Mouse (Mus musculus): ENCODE measurements around the gene Ppard. TPM values are rescaled to one million over a fixed set of nuclear protein-coding genes. Genes with fewer than 3 reads are reported as not detected.

Gene Ppard
- polyA plus RNA-seq, 1 experiment from 2014 or later = 2.7 TPM

DNA sequence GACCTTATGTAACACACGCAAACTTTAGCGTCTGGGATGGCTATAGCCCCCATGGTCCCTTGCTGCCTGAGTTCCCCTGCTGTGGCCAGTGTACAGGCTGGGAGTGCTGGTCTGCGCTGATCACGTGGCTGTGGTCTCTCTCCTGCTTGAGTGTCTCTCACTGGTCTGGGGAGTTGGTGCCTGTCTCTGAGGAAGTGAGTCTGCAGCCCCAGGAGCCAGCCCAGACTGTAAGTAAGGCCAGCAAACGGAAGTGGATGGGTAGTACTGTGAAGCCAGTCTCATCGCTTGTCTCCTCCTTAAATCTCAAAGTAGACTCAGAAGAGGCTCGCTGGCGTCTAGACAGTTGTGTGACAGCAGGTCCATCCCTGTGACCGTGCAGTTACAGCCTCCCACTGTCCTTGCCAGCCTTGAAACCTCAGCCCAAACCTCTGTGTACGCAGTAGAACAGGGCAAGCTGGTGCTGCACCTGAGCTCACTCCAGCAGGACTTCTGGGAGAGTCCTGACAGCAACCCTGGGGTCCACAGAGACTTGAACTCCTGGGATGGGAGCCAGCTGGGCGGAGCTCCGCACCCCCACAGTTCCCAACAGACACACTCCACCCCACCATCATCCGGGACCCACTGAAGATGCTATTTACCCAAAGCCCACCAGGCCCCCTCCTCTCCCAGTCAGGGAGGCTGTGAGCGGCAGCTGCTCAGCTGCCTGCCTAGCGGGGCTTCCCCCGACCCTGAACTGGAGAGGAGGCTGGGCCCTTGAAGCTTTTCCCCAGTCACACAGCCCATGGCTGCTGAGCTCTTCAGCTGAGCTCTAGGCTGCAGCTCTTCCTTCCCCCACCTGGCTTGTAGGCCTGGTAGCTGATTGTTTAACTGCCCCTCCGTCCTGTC, 62.2 kb downstream of the Ppard start:
- no peak overlapping the region for H3K27ac ChIP-seq (replicated peaks; ENCODE audit: low read depth, low read length)
- no peak overlapping the region for H3K4me2 ChIP-seq (ENCODE audit: low read depth, severe bottlenecking)
- DNase-seq (ENCODE audit: low spot score) = no peak
- ATAC-seq (ENCODE audit: insufficient number of reproducible peaks, low FRiP score, low TSS enrichment, low read depth) = no peak
- peaks cover 13% of the 10 kb centered on the region for H3K4me1 ChIP-seq (ENCODE audit: control insufficient read depth, insufficient read depth, low read length)
- peaks cover 2% of the 10 kb centered on the region; the same call in 1 of the 2 replicates for H3K36me3 ChIP-seq (ENCODE audit: control insufficient read depth, insufficient read depth, low read length)
- WGBS = 75% methylated on average over 17 of the region's 17 CpGs
- H3K4me3 ChIP-seq (ENCODE audit: low read depth, low read length) = no peak overlapping the region
- no peak overlapping the region for H3K9ac ChIP-seq (ENCODE audit: low read length)
- no peaks in the 10 kb centered on the region for H3K27me3 ChIP-seq (ENCODE audit: control insufficient read depth, insufficient read depth, low read length)
- no peaks in the 10 kb centered on the region for H3K9me3 ChIP-seq (ENCODE audit: control insufficient read depth, low read length)

DNA sequence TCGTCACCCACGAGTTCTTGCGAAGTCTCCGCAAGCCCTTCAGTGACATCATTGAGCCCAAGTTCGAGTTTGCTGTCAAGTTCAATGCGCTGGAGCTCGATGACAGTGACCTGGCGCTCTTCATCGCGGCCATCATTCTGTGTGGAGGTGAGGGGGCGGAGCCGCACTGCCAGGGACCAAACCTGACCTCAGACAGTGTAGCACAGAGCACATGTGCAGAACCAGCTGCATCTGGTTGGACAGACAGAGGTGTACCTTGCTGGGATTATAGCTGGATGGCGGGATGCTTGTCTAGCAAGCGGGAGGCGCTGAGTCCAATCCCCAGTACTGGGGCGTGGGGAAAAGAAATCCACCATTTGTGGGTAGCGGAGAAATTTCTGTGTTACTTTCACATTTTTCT, 66.4 kb downstream of the Ppard start:
- Histone ChIP-seq H3K4me2 (ENCODE audit: low read depth, severe bottlenecking) (no peak overlapping the region), H3K4me3 (ENCODE audit: low read depth, low read length) (no peak overlapping the region), H3K9me3 (ENCODE audit: control insufficient read depth, low read length) (no peaks in the 10 kb centered on the region), H3K36me3 (ENCODE audit: control insufficient read depth, insufficient read depth, low read length) (no peaks in the 10 kb centered on the region), H3K27ac (replicated peaks; ENCODE audit: low read depth, low read length) (no peak overlapping the region), H3K4me1 (ENCODE audit: control insufficient read depth, insufficient read depth, low read length) (peaks cover 16% of the 10 kb centered on the region), H3K9ac (ENCODE audit: low read length) (no peak overlapping the region), H3K27me3 (ENCODE audit: control insufficient read depth, insufficient read depth, low read length) (no peaks in the 10 kb centered on the region)
- no peak for ATAC-seq (ENCODE audit: insufficient number of reproducible peaks, low FRiP score, low TSS enrichment, low read depth)
- no peak for DNase-seq (ENCODE audit: low spot score)
- WGBS = 95% methylated on average over 17 of the region's 17 CpGs

DNA sequence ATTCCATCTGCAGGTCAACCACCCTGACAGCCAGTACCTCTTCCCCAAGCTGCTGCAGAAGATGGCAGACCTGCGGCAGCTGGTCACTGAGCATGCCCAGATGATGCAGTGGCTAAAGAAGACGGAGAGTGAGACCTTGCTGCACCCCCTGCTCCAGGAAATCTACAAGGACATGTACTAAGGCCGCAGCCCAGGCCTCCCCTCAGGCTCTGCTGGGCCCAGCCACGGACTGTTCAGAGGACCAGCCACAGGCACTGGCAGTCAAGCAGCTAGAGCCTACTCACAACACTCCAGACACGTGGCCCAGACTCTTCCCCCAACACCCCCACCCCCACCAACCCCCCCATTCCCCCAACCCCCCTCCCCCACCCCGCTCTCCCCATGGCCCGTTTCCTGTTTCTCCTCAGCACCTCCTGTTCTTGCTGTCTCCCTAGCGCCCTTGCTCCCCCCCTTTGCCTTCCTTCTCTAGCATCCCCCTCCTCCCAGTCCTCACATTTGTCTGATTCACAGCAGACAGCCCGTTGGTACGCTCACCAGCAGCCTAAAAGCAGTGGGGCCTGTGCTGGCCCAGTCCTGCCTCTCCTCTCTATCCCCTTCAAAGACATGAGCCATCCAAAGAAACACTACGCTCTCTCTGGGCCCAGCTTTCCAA, 67.3 kb downstream of the Ppard start:
- peak overlapping the region; percentile 54; the same call in 1 of the 2 replicates for H3K27ac ChIP-seq (replicated peaks; ENCODE audit: low read depth, low read length)
- no peak for ATAC-seq (ENCODE audit: insufficient number of reproducible peaks, low FRiP score, low TSS enrichment, low read depth)
- H3K36me3 ChIP-seq (ENCODE audit: control insufficient read depth, insufficient read depth, low read length) = no peaks in the 10 kb centered on the region
- no peak overlapping the region for H3K9ac ChIP-seq (ENCODE audit: low read length)
- 35% methylated on average over 10 of the region's 11 CpGs for WGBS
- H3K27me3 ChIP-seq (ENCODE audit: control insufficient read depth, insufficient read depth, low read length) = no peaks in the 10 kb centered on the region
- H3K4me2 ChIP-seq (ENCODE audit: low read depth, severe bottlenecking) = no peak overlapping the region
- no peaks in the 10 kb centered on the region for H3K9me3 ChIP-seq (ENCODE audit: control insufficient read depth, low read length)
- no peak overlapping the region for H3K4me3 ChIP-seq (ENCODE audit: low read depth, low read length)
- peaks cover 11% of the 10 kb centered on the region for H3K4me1 ChIP-seq (ENCODE audit: control insufficient read depth, insufficient read depth, low read length)
- peak; percentile 29 for DNase-seq (ENCODE audit: low spot score)

DNA sequence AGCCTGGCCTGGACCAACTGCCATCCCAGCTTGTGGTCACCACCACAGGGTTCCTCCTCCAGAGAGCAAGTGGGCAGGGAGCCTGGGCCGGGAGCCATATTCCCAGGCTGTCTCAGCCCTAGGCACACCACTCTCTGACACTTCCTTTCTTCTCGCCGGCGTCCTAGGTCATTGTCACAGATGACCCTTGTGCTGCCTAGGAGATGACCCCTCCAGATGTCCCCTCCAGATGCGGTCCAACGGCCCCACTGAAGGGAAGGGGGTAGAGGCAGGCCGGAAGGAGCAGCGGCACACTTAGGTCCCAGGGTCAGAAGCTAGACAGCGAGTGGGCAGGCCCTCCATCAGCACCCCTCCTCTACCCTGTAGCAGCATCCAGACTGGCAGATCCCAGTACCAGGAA, 67.8 kb downstream of the Ppard start:
- H3K36me3 ChIP-seq (ENCODE audit: control insufficient read depth, insufficient read depth, low read length) = no peaks in the 10 kb centered on the region
- ATAC-seq (ENCODE audit: insufficient number of reproducible peaks, low FRiP score, low TSS enrichment, low read depth) (0 out of 2 replicates have a peak, but pooled peaks have one; percentile 19), DNase-seq (ENCODE audit: low spot score) (no peak)
- no peak overlapping the region for H3K4me2 ChIP-seq (ENCODE audit: low read depth, severe bottlenecking)
- H3K4me3 ChIP-seq (ENCODE audit: low read depth, low read length) = no peak overlapping the region
- no peaks in the 10 kb centered on the region for H3K27me3 ChIP-seq (ENCODE audit: control insufficient read depth, insufficient read depth, low read length)
- WGBS = 43% methylated on average over 9 of the region's 9 CpGs
- no peaks in the 10 kb centered on the region for H3K9me3 ChIP-seq (ENCODE audit: control insufficient read depth, low read length)
- H3K9ac ChIP-seq (ENCODE audit: low read length) = no peak overlapping the region
- peaks cover 11% of the 10 kb centered on the region for H3K4me1 ChIP-seq (ENCODE audit: control insufficient read depth, insufficient read depth, low read length)
- peak overlapping the region; percentile 54; the same call in 1 of the 2 replicates for H3K27ac ChIP-seq (replicated peaks; ENCODE audit: low read depth, low read length)

DNA sequence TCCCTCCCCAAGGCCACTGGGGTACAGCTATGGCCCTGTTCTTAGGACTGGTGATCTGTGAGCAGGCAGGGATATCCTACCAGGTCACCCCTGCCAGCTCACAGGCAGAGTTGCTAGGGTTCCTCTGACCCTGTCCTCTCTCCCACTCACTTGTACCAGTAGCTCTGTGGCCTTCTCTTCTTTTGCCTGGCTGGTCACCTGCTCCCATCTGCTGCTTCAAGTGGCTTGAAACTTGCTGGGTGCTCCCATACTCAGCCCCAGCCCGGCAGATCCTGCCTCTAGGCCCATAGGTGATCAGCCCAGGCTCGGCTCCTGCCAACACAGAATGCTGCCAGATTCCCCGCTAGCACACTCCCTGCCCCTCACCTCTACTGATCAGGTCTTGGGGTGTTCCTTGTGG, 68.3 kb downstream of the Ppard start:
- Histone ChIP-seq H3K4me2 (ENCODE audit: low read depth, severe bottlenecking) (no peak overlapping the region), H3K9ac (ENCODE audit: low read length) (no peak overlapping the region), H3K27me3 (ENCODE audit: control insufficient read depth, insufficient read depth, low read length) (no peaks in the 10 kb centered on the region), H3K9me3 (ENCODE audit: control insufficient read depth, low read length) (no peaks in the 10 kb centered on the region), H3K36me3 (ENCODE audit: control insufficient read depth, insufficient read depth, low read length) (no peaks in the 10 kb centered on the region), H3K27ac (replicated peaks; ENCODE audit: low read depth, low read length) (no peak overlapping the region), H3K4me1 (ENCODE audit: control insufficient read depth, insufficient read depth, low read length) (peaks cover 11% of the 10 kb centered on the region), H3K4me3 (ENCODE audit: low read depth, low read length) (no peak overlapping the region)
- ATAC-seq (ENCODE audit: insufficient number of reproducible peaks, low FRiP score, low TSS enrichment, low read depth) (0 out of 2 replicates have a peak, but pooled peaks have one; percentile 19), DNase-seq (ENCODE audit: low spot score) (no peak)
- 72% methylated on average over 3 of the region's 3 CpGs for WGBS

DNA sequence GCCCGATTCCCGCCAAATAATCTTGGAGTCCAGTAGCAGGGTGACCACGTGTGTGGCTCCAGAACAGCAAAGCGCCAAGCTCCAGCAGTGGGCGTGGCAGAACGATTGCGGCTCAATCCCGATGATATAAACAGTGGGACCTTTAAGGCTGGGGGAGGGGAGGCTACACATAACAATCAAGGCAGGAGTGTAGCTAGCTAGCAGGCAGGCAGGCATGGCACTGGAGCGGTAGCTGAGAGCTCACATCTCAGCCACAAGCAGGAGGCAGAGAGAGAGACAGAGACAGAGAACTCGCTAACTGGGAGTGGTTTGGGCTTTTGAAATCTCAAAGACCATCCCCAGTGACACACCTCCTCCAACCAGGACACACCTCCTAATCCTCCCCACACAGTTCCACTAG, 72.7 kb downstream of the Ppard start:
- H3K9ac ChIP-seq (ENCODE audit: low read length) = no peak overlapping the region
- no peaks in the 10 kb centered on the region for H3K36me3 ChIP-seq (ENCODE audit: control insufficient read depth, insufficient read depth, low read length)
- peaks cover 7% of the 10 kb centered on the region for H3K4me1 ChIP-seq (ENCODE audit: control insufficient read depth, insufficient read depth, low read length)
- H3K4me2 ChIP-seq (ENCODE audit: low read depth, severe bottlenecking) = no peak overlapping the region
- DNase-seq (ENCODE audit: low spot score) (no peak), ATAC-seq (ENCODE audit: insufficient number of reproducible peaks, low FRiP score, low TSS enrichment, low read depth) (no peak)
- no peaks in the 10 kb centered on the region for H3K9me3 ChIP-seq (ENCODE audit: control insufficient read depth, low read length)
- H3K27me3 ChIP-seq (ENCODE audit: control insufficient read depth, insufficient read depth, low read length) = no peaks in the 10 kb centered on the region
- no peak overlapping the region for H3K4me3 ChIP-seq (ENCODE audit: low read depth, low read length)
- 51% methylated on average over 10 of the region's 10 CpGs for WGBS
- no peak overlapping the region for H3K27ac ChIP-seq (replicated peaks; ENCODE audit: low read depth, low read length)

DNA sequence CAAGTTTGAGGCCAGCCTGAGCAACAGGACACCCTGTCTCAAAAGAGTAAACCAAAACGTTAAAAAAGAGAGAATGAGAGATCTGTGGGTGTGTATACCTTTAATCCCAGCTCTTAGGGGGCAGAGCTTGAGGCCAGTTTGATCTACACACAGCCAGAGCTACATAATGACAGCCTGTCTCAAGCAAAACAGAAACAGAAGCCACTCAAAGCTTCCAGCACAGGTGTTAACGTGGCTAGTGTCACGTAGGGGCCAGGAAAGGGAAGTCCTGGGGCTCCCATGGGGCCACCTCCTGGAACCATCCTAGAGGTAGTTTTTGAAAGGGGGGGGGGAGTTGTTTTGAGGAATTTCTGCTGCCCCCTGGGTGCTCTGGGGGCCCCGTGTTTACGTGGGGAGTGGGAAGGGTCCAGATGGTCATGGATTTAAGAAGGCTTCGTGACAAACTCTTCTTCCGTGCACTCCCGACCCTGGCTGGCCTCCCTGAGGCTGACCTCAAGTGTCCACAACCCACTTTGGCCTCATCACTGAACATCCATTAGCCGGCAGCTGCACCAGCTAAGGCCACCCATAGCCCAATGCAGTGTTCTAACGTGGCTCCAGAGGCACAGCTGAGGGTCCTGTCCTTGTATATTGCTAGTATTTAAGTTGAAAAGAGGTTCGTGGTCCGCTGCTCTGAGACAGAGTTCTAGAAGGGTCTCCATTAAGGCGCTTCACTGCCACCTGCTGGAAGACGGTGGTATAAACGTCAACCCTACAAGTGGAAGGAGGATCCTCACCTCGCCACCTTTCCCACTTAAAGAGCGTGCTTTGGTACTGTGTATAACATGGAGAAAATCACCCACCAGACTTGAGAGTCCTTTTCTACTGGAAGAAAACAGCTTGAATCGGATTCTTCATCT, 76.0 kb downstream of the Ppard start:
- Histone ChIP-seq H3K27ac (replicated peaks; ENCODE audit: low read depth, low read length) (no peak overlapping the region), H3K4me2 (ENCODE audit: low read depth, severe bottlenecking) (no peak overlapping the region; the same call in 1 of the 2 replicates), H3K9ac (ENCODE audit: low read length) (peak overlapping the region; percentile 27; the same call in 1 of the 2 replicates), H3K9me3 (ENCODE audit: control insufficient read depth, low read length) (no peaks in the 10 kb centered on the region), H3K4me1 (ENCODE audit: control insufficient read depth, insufficient read depth, low read length) (peaks cover 6% of the 10 kb centered on the region; the same call in 1 of the 2 replicates), H3K27me3 (ENCODE audit: control insufficient read depth, insufficient read depth, low read length) (no peaks in the 10 kb centered on the region), H3K4me3 (ENCODE audit: low read depth, low read length) (no peak overlapping the region), H3K36me3 (ENCODE audit: control insufficient read depth, insufficient read depth, low read length) (no peaks in the 10 kb centered on the region)
- 16% methylated on average over 18 of the region's 18 CpGs for WGBS
- ATAC-seq (ENCODE audit: insufficient number of reproducible peaks, low FRiP score, low TSS enrichment, low read depth) (peak; percentile 11; the same call in 1 of the 2 replicates), DNase-seq (ENCODE audit: low spot score) (peak; percentile 97)

DNA sequence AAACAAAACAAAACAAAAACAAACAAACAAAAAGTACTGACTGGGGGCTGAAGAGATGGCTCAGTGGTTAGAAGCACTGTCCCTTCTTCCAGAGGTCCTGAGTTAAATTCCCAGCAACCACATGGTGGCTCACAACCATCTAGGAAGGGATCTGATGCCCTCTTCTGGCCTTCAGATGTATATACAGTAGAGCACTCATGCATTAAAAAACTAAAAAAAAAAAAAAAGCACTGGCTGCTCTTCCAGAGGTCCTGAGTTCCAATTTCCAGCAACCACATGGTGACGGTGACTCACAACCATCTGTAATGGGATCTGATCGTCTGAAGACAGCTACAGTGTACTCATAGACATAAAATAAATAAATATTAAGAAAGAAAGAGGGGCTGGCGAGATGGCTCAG, 78.3 kb downstream of the Ppard start:
- ATAC-seq (ENCODE audit: insufficient number of reproducible peaks, low FRiP score, low TSS enrichment, low read depth) = no peak
- H3K4me3 ChIP-seq (ENCODE audit: low read depth, low read length) = no peak overlapping the region
- H3K36me3 ChIP-seq (ENCODE audit: control insufficient read depth, insufficient read depth, low read length) = peaks cover 2% of the 10 kb centered on the region; the same call in 1 of the 2 replicates
- DNase-seq (ENCODE audit: low spot score) = no peak
- H3K4me1 ChIP-seq (ENCODE audit: control insufficient read depth, insufficient read depth, low read length) = peaks cover 15% of the 10 kb centered on the region; the same call in 1 of the 2 replicates
- no peaks in the 10 kb centered on the region for H3K27me3 ChIP-seq (ENCODE audit: control insufficient read depth, insufficient read depth, low read length)
- no peaks in the 10 kb centered on the region for H3K9me3 ChIP-seq (ENCODE audit: control insufficient read depth, low read length)
- H3K9ac ChIP-seq (ENCODE audit: low read length) = no peak overlapping the region
- H3K4me2 ChIP-seq (ENCODE audit: low read depth, severe bottlenecking) = no peak overlapping the region
- H3K27ac ChIP-seq (replicated peaks; ENCODE audit: low read depth, low read length) = no peak overlapping the region
- 86% methylated on average over 3 of the region's 3 CpGs for WGBS

All from limb, embryonic 11.5 days (tissue).